Mouse (Mus musculus): Measurements from ENCODE around the gene Rtl9. TPM values are rescaled to one million over a fixed set of nuclear protein-coding genes. Genes with fewer than 3 reads are reported as not detected.

Gene Rtl9
- polyA plus RNA-seq (2015; fragmentation: Nextera tagmentation; extraction: Ambion mirVana), result 0.17 and 0.30 TPM in 2 replicates

DNA sequence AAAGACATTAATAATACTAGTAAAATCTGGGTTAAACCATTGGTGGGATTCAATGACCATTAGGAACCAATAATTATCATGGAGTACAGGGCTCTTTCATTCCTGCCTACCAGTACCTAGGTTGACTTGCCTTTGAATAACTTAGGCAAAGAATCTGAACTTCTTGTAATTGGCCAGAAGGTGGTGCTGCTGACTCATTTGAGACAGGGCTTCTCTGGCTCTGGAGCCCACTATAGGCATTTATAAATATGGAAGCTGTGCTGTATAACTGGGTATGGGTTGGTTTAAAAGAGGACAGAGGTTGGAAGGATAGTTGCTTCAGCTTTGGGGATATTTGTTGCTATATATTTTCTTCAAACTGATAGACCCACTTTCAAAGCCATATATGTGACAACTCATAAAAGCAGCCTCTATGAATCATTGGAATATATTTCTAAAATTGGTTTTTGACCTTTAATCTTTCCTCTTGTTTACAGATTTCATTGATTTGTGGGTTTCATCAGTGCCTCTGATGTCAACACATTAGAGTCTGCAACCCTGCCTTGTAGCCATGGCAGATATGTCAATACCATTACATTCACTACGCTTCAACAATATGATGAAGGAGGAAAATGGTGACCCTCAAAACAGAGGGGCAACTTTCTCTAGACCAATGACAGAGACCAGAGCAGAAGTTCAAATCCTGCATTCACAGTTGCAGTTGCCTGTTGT lies at the start of gene Rtl9:
Rtl9 (plus strand) TSS at position 551 of the 711 bp plus-strand sequence.

Other genes with a start within 250 kb of the Rtl9 start
- 7.6 and 9.7 TPM in 2 replicates for gene Ammecr1, start 132.9 kb upstream of the Rtl9 start, polyA plus RNA-seq (2015; fragmentation: Nextera tagmentation; extraction: Ambion mirVana)

Data from urinary bladder, postnatal 0 days (tissue).